Mouse (Mus musculus) lung, postnatal 0 days (tissue): Measurements from ENCODE around the gene Ndufa9. TPM values are rescaled to one million over a fixed set of nuclear protein-coding genes. Genes with fewer than 3 reads are reported as not detected.

Experiments
- ATAC-seq: fragments of 200-750 bp; cut with Nextera tagmentation; 2 replicates; pipeline ENCODE4 v1.8.0; 2017; ENCODE audit warnings: moderate library complexity
- DNase-seq: peaks from one replicate; pipeline ENCODE4 v3.0.0-alpha.2; 2016; ENCODE audit warnings: low spot score
- H3K27ac ChIP-seq: fragments of 300-500 bp; sonication (generic); 2 replicates; pipeline ENCODE4 v1.5.1; 2014; ENCODE audit warnings: antibody characterized with exemption, mild to moderate bottlenecking, low read length, mixed read lengths
- H3K27me3 ChIP-seq: fragments of 300-500 bp; sonication (generic); replicated peaks from 2 replicates; pipeline ENCODE4 v1.6.1; 2014; ENCODE audit warnings: low read length, mixed read lengths; ENCODE audit not compliant: insufficient read depth
- H3K36me3 ChIP-seq: fragments of 300-500 bp; sonication (generic); 2 replicates; pipeline ENCODE4 v1.6.1; 2014; ENCODE audit warnings: low read length, mixed read lengths; ENCODE audit not compliant: insufficient read depth
- H3K4me1 ChIP-seq: fragments of 300-500 bp; sonication (generic); 2 replicates; pipeline ENCODE4 v1.6.1; 2014; ENCODE audit warnings: antibody characterized with exemption, low read depth, low read length, mixed read lengths; ENCODE audit not compliant: insufficient read depth
- H3K4me2 ChIP-seq: fragments of 300-500 bp; sonication (generic); replicated peaks from 2 replicates; pipeline ENCODE4 v1.6.1; 2014; ENCODE audit warnings: low read depth, mild to moderate bottlenecking, low read length, moderate library complexity, mixed read lengths
- H3K4me3 ChIP-seq: fragments of 300-500 bp; sonication (generic); 2 replicates; pipeline ENCODE4 v1.5.1; 2014; ENCODE audit warnings: low read depth, low read length
- H3K9ac ChIP-seq: fragments of 300-500 bp; sonication (generic); replicated peaks from 2 replicates; pipeline ENCODE4 v1.6.1; 2014; ENCODE audit warnings: low read depth, mild to moderate bottlenecking
- H3K9me3 ChIP-seq: fragments of 300-500 bp; sonication (generic); 2 replicates; pipeline ENCODE4 v1.6.1; 2016; ENCODE audit warnings: low read length, mixed read lengths
- CTCF ChIP-seq: IDR thresholded peaks from 2 replicates; pipeline ENCODE4 v1.5.1; 2016; ENCODE audit warnings: antibody characterized with exemption, mild to moderate bottlenecking
- EP300 ChIP-seq: IDR thresholded peaks from 2 replicates; pipeline ENCODE4 v1.6.1; 2016; ENCODE audit warnings: antibody characterized with exemption, mild to moderate bottlenecking, control low read depth
- WGBS: fragments of 180-500 bp; shearing (Covaris S2); extraction: QIAGEN DNeasy Blood & Tissue Kit; methylation state at CpG from one replicate; pipeline ENCODE4 v1.1.7; 2014; 5-methylcytosine and 5-hydroxymethylcytosine counted together
- polyA plus RNA-seq: library from polyadenylated mRNA; unstranded; fragments of >200 nt; fragmentation: Nextera tagmentation; extraction: Ambion mirVana; gene quantifications from 2 replicates; pipeline ENCODE4 v1.2.1, GENCODE M21; 2015

Gene Ndufa9
- polyA plus RNA-seq, 1 experiment from 2014 or later: 141 TPM

DNA sequence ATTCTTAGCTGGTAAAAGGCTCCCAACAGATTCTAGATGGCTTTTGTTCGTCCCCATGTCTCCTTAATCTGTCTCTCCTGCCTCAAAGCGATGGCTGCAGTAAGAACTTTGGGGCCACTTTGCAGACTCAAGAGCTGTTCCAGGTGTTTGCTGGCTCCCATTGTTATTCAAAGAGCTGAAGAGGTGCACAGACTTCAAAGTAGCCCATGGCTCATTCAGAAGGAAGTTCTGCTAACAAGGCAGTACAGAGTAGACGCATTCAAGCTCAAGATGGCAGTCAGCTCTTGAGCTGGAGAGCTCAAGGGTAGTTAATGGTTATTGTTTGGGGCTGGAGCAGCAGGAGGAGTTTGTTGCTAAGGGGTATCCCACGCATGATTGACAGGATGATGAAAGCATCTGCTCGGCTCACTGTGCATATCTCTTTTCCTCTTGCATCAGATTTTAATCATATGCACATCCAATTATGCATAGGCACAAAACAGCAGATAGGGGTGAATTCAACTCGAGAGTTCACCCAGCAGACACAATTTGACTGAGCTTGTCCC is 33.7 kb downstream of the Ndufa9 start:
- H3K4me2 ChIP-seq: no peak overlapping the region
- no peak overlapping the region for H3K9ac ChIP-seq
- no peaks in the 10 kb centered on the region for H3K4me1 ChIP-seq
- H3K9me3 ChIP-seq: no peaks in the 10 kb centered on the region
- TF ChIP-seq CTCF: no peak
- no peak for TF ChIP-seq EP300
- H3K36me3 ChIP-seq: peaks cover 4% of the 10 kb centered on the region; the same call in 1 of the 2 replicates
- H3K27ac ChIP-seq: no peak overlapping the region
- WGBS: 47% methylated on average over 6 of the region's 6 CpGs
- no peak for DNase-seq
- no peak overlapping the region for H3K4me3 ChIP-seq
- H3K27me3 ChIP-seq: no peaks in the 10 kb centered on the region
- no peak for ATAC-seq

DNA sequence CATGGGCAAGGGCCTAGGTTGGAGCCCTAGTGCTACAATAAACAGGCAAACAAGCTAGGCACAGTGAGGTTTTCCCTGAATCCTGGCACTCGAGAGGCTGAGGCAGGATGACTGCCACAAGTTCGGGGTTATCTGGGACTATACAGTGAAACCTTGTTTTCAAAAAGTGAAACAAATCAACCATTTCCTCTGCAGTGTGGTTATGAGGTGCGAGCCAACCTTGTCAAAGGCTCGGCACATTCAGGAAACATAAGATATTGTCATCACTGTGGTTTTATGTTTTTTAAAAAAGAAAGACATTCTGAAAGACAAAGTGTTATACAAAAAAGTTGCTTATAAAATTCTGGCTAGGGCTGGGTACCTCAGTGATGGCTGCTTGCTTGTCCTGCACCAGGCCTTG is 37.5 kb downstream of the Ndufa9 start:
- Histone ChIP-seq H3K4me2 (no peak overlapping the region), H3K9me3 (no peaks in the 10 kb centered on the region), H3K27me3 (no peaks in the 10 kb centered on the region), H3K4me3 (no peak overlapping the region), H3K36me3 (no peaks in the 10 kb centered on the region), H3K27ac (no peak overlapping the region), H3K4me1 (no peaks in the 10 kb centered on the region), H3K9ac (no peak overlapping the region)
- DNase-seq (no peak), ATAC-seq (no peak)
- TF ChIP-seq EP300 (no peak), CTCF (no peak)
- 67% methylated on average over 4 of the region's 4 CpGs for WGBS

DNA sequence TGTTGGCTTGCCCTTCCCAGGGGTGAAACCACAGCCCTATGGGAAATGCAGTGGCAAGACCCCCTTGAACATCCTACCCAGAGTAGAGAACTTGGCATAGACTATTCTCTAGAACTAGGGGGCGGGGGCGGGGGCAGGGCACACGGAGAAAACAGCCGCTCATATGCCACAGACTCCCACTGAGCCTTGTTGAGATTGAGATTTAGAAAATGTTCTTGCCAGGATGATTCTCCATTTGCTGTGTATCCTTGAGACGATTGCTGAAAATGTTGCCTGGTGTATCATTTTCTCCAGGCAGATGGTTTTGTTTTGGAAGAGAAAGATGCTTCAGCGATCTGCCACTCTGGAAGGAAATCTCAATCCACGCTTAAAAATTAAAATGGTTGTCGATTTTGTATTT is 40.4 kb downstream of the Ndufa9 start:
- H3K4me2 ChIP-seq: peak overlapping the region; percentile 25; the same call in 1 of the 2 replicates
- H3K9me3 ChIP-seq: no peaks in the 10 kb centered on the region
- no peaks in the 10 kb centered on the region for H3K36me3 ChIP-seq
- TF ChIP-seq CTCF (no peak), EP300 (no peak)
- no peaks in the 10 kb centered on the region for H3K27me3 ChIP-seq
- WGBS: 82% methylated on average over 8 of the region's 8 CpGs
- no peak overlapping the region for H3K27ac ChIP-seq
- no peaks in the 10 kb centered on the region for H3K4me1 ChIP-seq
- no peak overlapping the region for H3K9ac ChIP-seq
- ATAC-seq (no peak), DNase-seq (no peak)
- no peak overlapping the region for H3K4me3 ChIP-seq

DNA sequence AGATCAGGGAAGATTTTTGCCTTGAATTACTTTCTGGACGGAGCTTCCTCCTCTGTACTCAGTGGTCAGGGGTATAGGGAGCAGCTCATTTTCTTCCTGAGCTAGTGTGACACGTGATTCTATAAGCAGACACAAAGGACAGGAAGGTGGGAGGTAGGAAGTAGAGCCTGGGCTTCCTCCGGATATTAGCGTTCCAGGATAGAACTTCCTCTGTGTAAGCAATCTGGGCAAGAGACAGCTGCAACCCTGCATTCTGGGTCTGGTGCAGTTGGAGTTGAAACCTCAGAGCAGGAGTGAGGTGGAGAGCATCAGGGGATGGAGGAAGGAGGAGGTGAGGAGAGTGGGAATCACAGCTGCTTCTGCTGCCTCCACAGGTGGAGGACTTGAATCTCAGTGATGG is 40.8 kb downstream of the Ndufa9 start:
- Histone ChIP-seq H3K27me3 (no peaks in the 10 kb centered on the region), H3K36me3 (no peaks in the 10 kb centered on the region), H3K4me2 (peak overlapping the region; percentile 25; the same call in 1 of the 2 replicates), H3K4me1 (no peaks in the 10 kb centered on the region), H3K27ac (no peak overlapping the region), H3K4me3 (no peak overlapping the region), H3K9ac (no peak overlapping the region), H3K9me3 (no peaks in the 10 kb centered on the region)
- TF ChIP-seq EP300 (peak; percentile 46; the same call in 1 of the 2 replicates), CTCF (no peak)
- ATAC-seq: peak; percentile 78
- DNase-seq: peak; percentile 16
- WGBS: 57% methylated on average over 4 of the region's 4 CpGs

DNA sequence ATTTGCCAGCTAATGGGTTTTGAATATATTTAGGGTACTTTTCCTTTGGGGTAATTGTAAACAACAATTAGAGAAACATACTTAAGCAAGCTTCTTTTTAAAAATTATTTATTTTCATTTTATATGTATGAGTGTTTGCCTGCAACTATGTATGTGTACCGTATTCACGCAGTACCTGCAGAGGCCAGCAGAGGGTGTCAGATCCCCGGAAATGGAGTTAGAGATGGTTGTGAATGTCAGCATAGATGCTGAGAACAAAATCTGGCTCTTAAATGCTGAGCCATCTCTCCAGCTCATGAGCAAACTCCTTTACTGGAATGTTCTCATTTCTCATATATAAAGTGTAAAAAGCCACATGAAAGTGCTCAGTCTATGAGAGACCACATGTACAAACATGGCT is 42.2 kb downstream of the Ndufa9 start:
- H3K36me3 ChIP-seq: no peaks in the 10 kb centered on the region

DNA sequence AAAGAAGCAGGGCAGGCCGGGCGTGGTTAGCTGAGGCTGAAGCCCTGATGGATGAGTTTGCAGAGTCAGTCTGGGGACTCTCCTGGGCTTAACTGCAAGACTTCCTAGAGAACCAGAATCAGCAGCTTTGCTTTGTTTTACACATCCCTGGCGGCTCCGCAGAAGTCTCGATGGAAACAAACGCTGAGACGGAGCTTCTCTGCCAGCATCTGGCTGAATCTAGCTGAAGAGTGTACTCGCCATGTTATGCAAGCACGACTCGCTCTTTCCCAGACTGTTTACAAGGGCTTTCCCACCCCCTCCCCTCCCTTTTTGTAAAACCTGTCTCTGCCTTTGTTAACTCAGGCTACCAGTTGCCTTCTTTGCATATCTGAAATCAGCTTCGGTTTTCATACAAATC is 46.0 kb downstream of the Ndufa9 start:
- Histone ChIP-seq H3K4me1 (no peaks in the 10 kb centered on the region), H3K9ac (no peak overlapping the region), H3K27me3 (no peaks in the 10 kb centered on the region), H3K9me3 (no peaks in the 10 kb centered on the region), H3K36me3 (no peaks in the 10 kb centered on the region), H3K4me2 (no peak overlapping the region), H3K4me3 (no peak overlapping the region), H3K27ac (no peak overlapping the region)
- ATAC-seq: no peak
- 27% methylated on average over 11 of the region's 11 CpGs for WGBS
- TF ChIP-seq CTCF (no peak), EP300 (no peak)
- no peak for DNase-seq

More for the DNA sequence above, 42.2 kb downstream of the Ndufa9 start:
- no peak overlapping the region for H3K4me2 ChIP-seq
- DNase-seq (no peak), ATAC-seq (no peak)
- no peaks in the 10 kb centered on the region for H3K4me1 ChIP-seq
- no peak overlapping the region for H3K27ac ChIP-seq
- no peaks in the 10 kb centered on the region for H3K27me3 ChIP-seq
- no peaks in the 10 kb centered on the region for H3K9me3 ChIP-seq
- no peak overlapping the region for H3K4me3 ChIP-seq
- H3K9ac ChIP-seq: no peak overlapping the region
- TF ChIP-seq CTCF (peak; percentile 32; the same call in 1 of the 2 replicates), EP300 (no peak)
- 82% methylated on average over 3 of the region's 3 CpGs for WGBS

DNA sequence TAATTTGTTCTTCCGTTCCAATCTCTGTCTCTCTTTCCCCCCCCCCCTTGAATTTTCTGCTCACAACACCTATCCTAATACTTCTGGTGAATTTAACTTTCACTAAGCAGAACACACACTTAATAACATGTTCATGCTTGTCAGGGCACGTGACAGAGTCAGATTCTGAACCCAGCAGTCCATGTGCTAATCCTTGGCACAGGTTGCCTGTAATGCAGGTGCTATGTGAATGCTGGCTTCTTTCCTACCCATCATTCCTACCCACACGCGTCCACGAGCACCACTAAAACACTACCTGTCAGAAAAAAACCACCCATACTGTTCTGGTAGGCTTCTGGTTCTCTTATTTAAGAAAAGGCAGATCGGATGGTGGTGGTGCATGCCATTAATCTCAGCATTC is 54.2 kb downstream of the Ndufa9 start:
- Histone ChIP-seq H3K9ac (no peak overlapping the region), H3K4me2 (no peak overlapping the region), H3K4me1 (no peaks in the 10 kb centered on the region), H3K4me3 (no peak overlapping the region), H3K9me3 (no peaks in the 10 kb centered on the region), H3K27me3 (no peaks in the 10 kb centered on the region), H3K36me3 (no peaks in the 10 kb centered on the region), H3K27ac (no peak overlapping the region)
- WGBS: 79% methylated on average over 6 of the region's 6 CpGs
- DNase-seq (no peak), ATAC-seq (no peak)
- TF ChIP-seq CTCF: no peak
- TF ChIP-seq EP300: no peak
